Mouse (Mus musculus) CH12.LX (cell line): Measurements from ENCODE around the gene Tbc1d22a. TPM values are rescaled to one million over a fixed set of nuclear protein-coding genes. Genes with fewer than 3 reads are reported as not detected.

ENCODE experiments used
- DNase-seq: peaks from one replicate; pipeline ENCODE4 v3.0.0-alpha.2; 2013; ENCODE audit errors: extremely low read depth
- H3K27ac ChIP-seq: 2 replicates; pipeline ENCODE4 v1.5.1; 2012; ENCODE audit warnings: low read depth, mild to moderate bottlenecking, control low read depth, moderate library complexity; ENCODE audit not compliant: insufficient read depth
- H3K27me3 ChIP-seq: replicated peaks from 2 replicates; pipeline ENCODE3; 2012; ENCODE audit warnings: inconsistent platforms
- H3K36me3 ChIP-seq, 2 experiments: replicated peaks in 1 of 2; 2 replicates each; pipeline versions ENCODE3 to v1.6.1; 2012; ENCODE audit warnings: inconsistent platforms in 1 of 2, low read length in 1 of 2, mild to moderate bottlenecking in 1 of 2, mixed read lengths in 1 of 2, moderate library complexity in 1 of 2; ENCODE audit not compliant: control insufficient read depth in 1 of 2, insufficient read depth in 1 of 2
- H3K4me1 ChIP-seq, 2 experiments: 2 replicates each; pipeline ENCODE4 v1.6.1; 2012; ENCODE audit warnings: inconsistent platforms in 1 of 2, moderate library complexity in 1 of 2; ENCODE audit not compliant: insufficient read depth in 2 of 2, control insufficient read depth in 1 of 2
- H3K4me2 ChIP-seq: 2 replicates; pipeline ENCODE4 v1.6.1; 2012; ENCODE audit warnings: low read depth, mild to moderate bottlenecking, control low read depth; ENCODE audit not compliant: poor library complexity, insufficient read depth, severe bottlenecking
- H3K4me3 ChIP-seq, 3 experiments: fragments of 150-350 bp in 1 of 3; sonication (generic) in 1 of 3; replicated peaks in 1 of 3; 2 replicates each; pipeline versions ENCODE3 to v1.5.1; 2011 to 2012; ENCODE audit warnings: low read depth in 2 of 3, low read length in 2 of 3, mild to moderate bottlenecking in 2 of 3, moderate library complexity in 2 of 3, control low read depth in 1 of 3, improper control_type of control experiment in 1 of 3, inconsistent platforms in 1 of 3, mixed read lengths in 1 of 3; ENCODE audit not compliant: poor library complexity in 1 of 3
- H3K79me2 ChIP-seq: replicated peaks from 2 replicates; pipeline ENCODE4 v1.6.1; 2012; ENCODE audit warnings: mild to moderate bottlenecking, moderate library complexity; ENCODE audit not compliant: control insufficient read depth, poor library complexity, insufficient read depth, severe bottlenecking; ENCODE audit errors: extremely low read depth
- H3K9ac ChIP-seq: 2 replicates; pipeline ENCODE4 v1.6.1; 2012; ENCODE audit warnings: low read depth, mild to moderate bottlenecking, control low read depth, moderate library complexity; ENCODE audit not compliant: insufficient read depth
- H3K9me3 ChIP-seq: replicated peaks from 2 replicates; pipeline ENCODE3; 2012; ENCODE audit warnings: low read length, inconsistent platforms, mixed read lengths
- CHD2 ChIP-seq: IDR thresholded peaks from 2 replicates; pipeline ENCODE4 v1.6.1; 2011; ENCODE audit warnings: low read length, improper control_type of control experiment
- E2F4 ChIP-seq: IDR thresholded peaks from 2 replicates; pipeline ENCODE4 v1.6.1; 2011; ENCODE audit warnings: low read depth, low read length, improper control_type of control experiment; ENCODE audit not compliant: insufficient replicate concordance
- ELF1 ChIP-seq: IDR thresholded peaks from 2 replicates; pipeline ENCODE4 v1.6.1; 2014; ENCODE audit warnings: low read depth, mild to moderate bottlenecking, inconsistent platforms, low read length, improper control_type of control experiment
- EP300 ChIP-seq: IDR thresholded peaks from 2 replicates; pipeline ENCODE4 v1.6.1; 2011; ENCODE audit warnings: low read length, improper control_type of control experiment
- ETS1 ChIP-seq: conservative IDR thresholded peaks from 2 replicates; pipeline ENCODE4 v1.6.1; 2012; ENCODE audit warnings: low read depth, mild to moderate bottlenecking, inconsistent platforms, low read length, improper control_type of control experiment, moderate library complexity
- IRF4 ChIP-seq: IDR thresholded peaks from 2 replicates; pipeline ENCODE4 v1.6.1; 2014; ENCODE audit warnings: low read depth, mild to moderate bottlenecking, inconsistent platforms, low read length, improper control_type of control experiment
- JUND ChIP-seq: conservative IDR thresholded peaks from 2 replicates; pipeline ENCODE4 v1.6.1; 2011; ENCODE audit warnings: low read depth, low read length, improper control_type of control experiment
- KAT2A ChIP-seq: IDR thresholded peaks from 2 replicates; pipeline ENCODE4 v1.6.1; 2012; ENCODE audit warnings: low read length, improper control_type of control experiment, inconsistent platforms; ENCODE audit not compliant: insufficient replicate concordance
- MAFK ChIP-seq: IDR thresholded peaks from 2 replicates; pipeline ENCODE4 v1.6.1; 2011; ENCODE audit warnings: low read length, improper control_type of control experiment; ENCODE audit not compliant: insufficient replicate concordance
- MEF2A ChIP-seq: IDR thresholded peaks from 2 replicates; pipeline ENCODE4 v1.6.1; 2014; ENCODE audit warnings: low read depth, mild to moderate bottlenecking, inconsistent platforms, low read length, improper control_type of control experiment, borderline replicate concordance
- MXI1 ChIP-seq: IDR thresholded peaks from 2 replicates; pipeline ENCODE4 v1.6.1; 2011; ENCODE audit warnings: mild to moderate bottlenecking, low read depth, low read length, improper control_type of control experiment
- NRF1 ChIP-seq: IDR thresholded peaks from 2 replicates; pipeline ENCODE4 v1.6.1; 2014; ENCODE audit warnings: low read depth, mild to moderate bottlenecking, inconsistent platforms, low read length, improper control_type of control experiment, moderate library complexity
- POLR2A ChIP-seq: IDR thresholded peaks from 2 replicates; pipeline ENCODE4 v1.6.1; 2011; ENCODE audit warnings: low read depth, mild to moderate bottlenecking, improper control_type of control experiment, low read length
- SIN3A ChIP-seq: IDR thresholded peaks from 2 replicates; pipeline ENCODE4 v1.6.1; 2012; ENCODE audit warnings: low read length, improper control_type of control experiment, inconsistent platforms
- SMC3 ChIP-seq: IDR thresholded peaks from 2 replicates; pipeline ENCODE4 v1.6.1; 2011; ENCODE audit warnings: low read depth, low read length, improper control_type of control experiment
- TCF12 ChIP-seq: IDR thresholded peaks from 2 replicates; pipeline ENCODE4 v1.6.1; 2014; ENCODE audit warnings: low read depth, mild to moderate bottlenecking, inconsistent platforms, low read length, improper control_type of control experiment
- UBTF ChIP-seq: IDR thresholded peaks from 2 replicates; pipeline ENCODE4 v1.6.1; 2012; ENCODE audit warnings: low read depth, mild to moderate bottlenecking, inconsistent platforms, low read length, improper control_type of control experiment, moderate library complexity
- USF1 ChIP-seq: IDR thresholded peaks from 2 replicates; pipeline ENCODE4 v1.6.1; 2014; ENCODE audit warnings: low read depth, mild to moderate bottlenecking, inconsistent platforms, low read length, improper control_type of control experiment
- USF2 ChIP-seq: conservative IDR thresholded peaks from 2 replicates; pipeline ENCODE4 v1.6.1; 2011; ENCODE audit warnings: low read depth, low read length, improper control_type of control experiment
- ZC3H11A ChIP-seq: IDR thresholded peaks from 2 replicates; pipeline ENCODE4 v1.6.1; 2012; ENCODE audit warnings: low read depth, mild to moderate bottlenecking, inconsistent platforms, low read length, improper control_type of control experiment
- dilution Hi-C: fragments of 300-500 bp; cut with MboI; formaldehyde crosslinking; loops from 2 replicates; pipeline ENCODE4 v1.14.3; 2020; ENCODE audit warnings: low sequenced_read_pairs; ENCODE audit not compliant: extremely low pct_unique_long_range_greater_than_20kb, extremely low pct_ligation_motif_present
- in situ Hi-C: fragments of 300-500 bp; cut with MboI; formaldehyde crosslinking; loops from 3 replicates; pipeline ENCODE4 v1.14.3; 2019; ENCODE audit warnings: low sequenced_read_pairs, low pct_ligation_motif_present, low pct_unique_long_range_greater_than_20kb, mixed read lengths
- polyA plus RNA-seq: library from polyadenylated mRNA; unstranded; fragments of >175 nt; gene quantifications from 2 replicates; pipeline ENCODE4 v1.2.1, GENCODE M21; 2012; ENCODE audit warnings: low read depth; ENCODE audit not compliant: insufficient read length
- total RNA-seq, 2 experiments: library from RNA; depleted of rRNA; stranded (reverse); fragments of 300-350 nt in 1 of 2; fragments of >200 nt in 1 of 2; gene quantifications; 2 replicates each; pipeline ENCODE4 v1.2.3; 2012 to 2014

Gene Tbc1d22a
- total and polyA plus RNA-seq, 3 experiments, result 17.6 to 20.2 (median 19.4) TPM

DNA sequence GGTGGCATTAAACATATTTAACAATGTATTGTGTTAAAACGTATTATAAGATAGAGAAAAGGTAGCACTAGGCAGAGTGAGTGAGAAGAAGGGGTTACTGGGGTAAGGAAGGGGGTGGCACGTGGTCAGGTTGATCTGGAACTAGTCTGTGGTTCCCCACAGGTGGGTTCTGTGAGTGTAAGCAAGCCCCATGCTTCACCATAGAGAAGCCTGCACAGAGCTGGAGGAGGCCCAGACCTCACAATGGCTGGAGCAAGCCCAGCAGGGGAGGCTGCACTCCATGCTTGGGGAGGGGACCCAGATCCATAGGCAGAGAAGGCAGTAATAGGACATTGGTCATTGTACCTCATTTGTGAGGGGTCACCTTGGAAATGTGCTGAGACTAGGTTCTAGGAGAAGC is 119.3 kb downstream of the Tbc1d22a start:
- H3K36me3 ChIP-seq, result peaks cover 0 to 41% of the 10 kb centered on the region in 2 experiments
- TF ChIP-seq ZC3H11A (no peak), KAT2A (no peak), MAFK (no peak), IRF4 (no peak), ELF1 (no peak)
- TF ChIP-seq, all 38 proteins: peak for 0
- Histone ChIP-seq H3K4me2 (no peak overlapping the region), H3K27ac (no peak overlapping the region), H3K9me3 (no peaks in the 10 kb centered on the region), H3K27me3 (no peaks in the 10 kb centered on the region), H3K9ac (no peak overlapping the region), H3K4me3 (no peak overlapping the region), H3K79me2 (no peaks in the 10 kb centered on the region), H3K4me1 (peaks cover 0 to 19% of the 10 kb centered on the region in 2 experiments; a peak in 2 of 4 replicates)
- DNase-seq, result no peak
- dilution Hi-C loops (no loop called here), in situ Hi-C loops (no loop called here)

GRCm38 (mm10) chr15:86334276-86334675 is 120.0 kb downstream of the Tbc1d22a start:
- TF ChIP-seq E2F4 (no peak), NRF1 (no peak), CHD2 (no peak), SIN3A (no peak), UBTF (no peak), USF2 (no peak), MXI1 (no peak), ETS1 (no peak), SMC3 (no peak), USF1 (no peak), JUND (no peak), TCF12 (no peak), MEF2A (no peak), MAFK (no peak), EP300 (no peak), POLR2A (no peak)
- dilution Hi-C loops, result no loop called here
- Histone ChIP-seq H3K9ac (no peak overlapping the region), H3K9me3 (no peaks in the 10 kb centered on the region), H3K27ac (no peak overlapping the region), H3K36me3 (peaks cover 0 to 45% of the 10 kb centered on the region in 2 experiments), H3K27me3 (no peaks in the 10 kb centered on the region), H3K79me2 (no peaks in the 10 kb centered on the region), H3K4me1 (peaks cover 0 to 17% of the 10 kb centered on the region in 2 experiments; a peak in 2 of 4 replicates), H3K4me2 (no peak overlapping the region), H3K4me3 (no peak overlapping the region)
- no peak for DNase-seq
- in situ Hi-C loops, result no loop called here
